Mouse (Mus musculus): Measurements from ENCODE around the gene Ino80b. TPM values are rescaled to one million over a fixed set of nuclear protein-coding genes. Genes with fewer than 3 reads are reported as not detected.

Ino80b gene
- polyA plus RNA-seq, 1 experiment from 2014 or later, result 18.2 TPM

DNA sequence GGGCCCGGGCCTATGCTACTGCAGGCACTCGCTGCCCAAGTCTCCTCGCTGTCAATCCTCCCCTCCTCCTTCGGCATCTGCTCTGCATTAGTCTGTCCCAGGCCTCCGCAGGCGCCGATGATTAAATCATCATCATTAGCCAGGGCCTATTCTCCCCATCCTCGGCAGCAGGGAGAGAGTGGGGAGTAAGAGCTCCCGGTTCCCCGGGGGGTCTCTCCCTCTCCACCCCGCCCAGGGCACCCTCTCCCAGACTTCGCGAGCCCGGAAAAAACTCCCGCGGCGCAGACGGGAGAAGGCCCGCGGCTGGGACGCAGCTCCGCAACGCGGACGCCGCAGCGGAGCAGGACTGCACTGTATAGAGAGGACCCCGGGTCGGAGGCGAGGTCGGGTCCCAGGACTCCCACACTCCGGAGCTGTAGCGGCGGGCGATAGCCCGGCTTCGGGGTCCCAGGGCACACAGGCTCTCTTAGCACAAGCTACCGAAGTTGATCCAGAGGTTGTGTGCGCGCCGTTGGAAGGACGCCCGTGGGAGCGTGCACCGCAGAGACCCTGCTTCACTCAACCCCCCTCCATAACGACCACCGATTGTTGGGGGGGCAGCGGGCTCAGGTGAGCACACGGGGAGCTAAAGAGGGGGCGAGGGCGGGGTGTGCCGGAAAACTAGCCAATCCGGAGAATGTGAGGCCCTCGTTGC is 47.5 kb downstream of the Ino80b start, which contains the start of gene Pcgf1:
Gene Pcgf1, plus strand, starts transcription at position 240 of the 694 bp plus-strand sequence.
- Histone ChIP-seq H3K27ac (replicated peaks) (peak within 1 kb of the TSS; percentile 94), H3K27me3 (peaks cover 41% of the 10 kb centered on the region), H3K4me1 (peaks cover 20% of the 10 kb centered on the region), H3K9me3 (replicated peaks) (no peaks in the 10 kb centered on the region), H3K4me3 (replicated peaks) (peak within 1 kb of the TSS; percentile 80), H3K4me2 (replicated peaks) (peak within 1 kb of the TSS; percentile 96), H3K36me3 (peaks cover 27% of the 10 kb centered on the region), H3K9ac (peak within 1 kb of the TSS; percentile 69)
- under 1% methylated on average over 54 of the region's 54 CpGs for WGBS
- peak; percentile 75 for ATAC-seq (ENCODE audit: insufficient number of reproducible peaks, low FRiP score, low TSS enrichment, low read depth)

DNA sequence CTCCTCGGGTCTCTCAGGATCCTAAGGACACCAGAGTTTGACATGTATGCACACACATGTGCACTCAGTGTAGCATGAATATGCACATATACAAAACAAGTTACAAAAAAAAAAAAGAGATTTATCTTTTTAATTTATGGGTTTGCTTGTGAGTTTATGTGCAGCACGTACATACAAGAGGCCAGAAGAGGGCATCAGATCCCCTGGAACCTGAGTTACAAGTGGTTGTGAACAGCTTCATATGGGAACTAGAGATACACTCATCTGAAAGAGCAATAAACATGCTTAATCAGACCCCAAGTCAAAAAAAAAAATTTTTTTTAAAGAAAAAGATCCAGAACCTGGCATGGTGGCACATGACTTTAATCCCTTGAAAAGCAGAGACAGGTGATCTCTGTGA is 50.3 kb downstream of the Ino80b start:
- no peak overlapping the region for H3K4me2 ChIP-seq (replicated peaks)
- WGBS, result 14% methylated on average over 2 of the region's 2 CpGs
- ATAC-seq (ENCODE audit: insufficient number of reproducible peaks, low FRiP score, low TSS enrichment, low read depth), result no peak

More for the DNA sequence above, 50.3 kb downstream of the Ino80b start:
- H3K4me1 ChIP-seq, result peaks cover 35% of the 10 kb centered on the region
- H3K4me3 ChIP-seq (replicated peaks), result no peak overlapping the region
- H3K27ac ChIP-seq (replicated peaks), result no peak overlapping the region
- H3K27me3 ChIP-seq, result peaks cover 60% of the 10 kb centered on the region
- H3K9me3 ChIP-seq (replicated peaks), result no peaks in the 10 kb centered on the region
- peaks cover 5% of the 10 kb centered on the region for H3K36me3 ChIP-seq
- H3K9ac ChIP-seq, result no peak overlapping the region

MicroRNA genes within 50 kb of the gene (microRNA counts, 519-probe panel; counts per million panel counts)
- 1,719 counts per million, percentile 22 among the panel's probes with 10 or more counts for microRNA mmu-miR-3470a+mmu-miR-3470b

Small RNA genes within 50 kb of the gene (microRNA-seq; reads per million reads assigned to microRNA genes)
- not detected for gene Mir3470a (ENCODE audit: borderline number of aligned reads)

Other genes starting within 250 kb of the Ino80b start
- 2.3 TPM in 2 replicates for gene Sema4f, start 185.7 kb downstream of the Ino80b start, polyA plus RNA-seq (2015; fragmentation: Nextera tagmentation; extraction: Ambion mirVana)
- 0.25 and 0.27 TPM in 2 replicates for gene M1ap, start 178.5 kb downstream of the Ino80b start, polyA plus RNA-seq (2015; fragmentation: Nextera tagmentation; extraction: Ambion mirVana)
- gene Dok1, start 92.0 kb downstream of the Ino80b start, polyA plus RNA-seq (2015; fragmentation: Nextera tagmentation; extraction: Ambion mirVana), result 9.3 and 10.9 TPM in 2 replicates
- 19.2 and 25.4 TPM in 2 replicates for gene Loxl3, start 91.3 kb downstream of the Ino80b start, polyA plus RNA-seq (2015; fragmentation: Nextera tagmentation; extraction: Ambion mirVana)
- gene Aup1, start 70.9 kb downstream of the Ino80b start, polyA plus RNA-seq (2015; fragmentation: Nextera tagmentation; extraction: Ambion mirVana), result 198 and 201 TPM in 2 replicates
- 68.9 and 72.0 TPM in 2 replicates for gene Htra2, start 70.2 kb downstream of the Ino80b start, polyA plus RNA-seq (2015; fragmentation: Nextera tagmentation; extraction: Ambion mirVana)
- gene Dqx1, start 67.6 kb downstream of the Ino80b start, polyA plus RNA-seq (2015; fragmentation: Nextera tagmentation; extraction: Ambion mirVana), result 1.0 and 1.6 TPM in 2 replicates
- 0.51 and 0.61 TPM in 2 replicates for gene Tlx2, start 55.1 kb downstream of the Ino80b start, polyA plus RNA-seq (2015; fragmentation: Nextera tagmentation; extraction: Ambion mirVana)
- 37.7 and 39.4 TPM in 2 replicates for gene Pcgf1, start 47.6 kb downstream of the Ino80b start, polyA plus RNA-seq (2015; fragmentation: Nextera tagmentation; extraction: Ambion mirVana)
- gene Lbx2, start 39.1 kb downstream of the Ino80b start, polyA plus RNA-seq (2015; fragmentation: Nextera tagmentation; extraction: Ambion mirVana), result 0.59 and 0.99 TPM in 2 replicates
- gene Ccdc142, start 23.8 kb downstream of the Ino80b start, polyA plus RNA-seq (2015; fragmentation: Nextera tagmentation; extraction: Ambion mirVana), result 3.2 and 3.4 TPM in 2 replicates
- gene Gm42688, start 23.8 kb downstream of the Ino80b start, polyA plus RNA-seq (2015; fragmentation: Nextera tagmentation; extraction: Ambion mirVana), result 2.9 and 3.2 TPM in 2 replicates
- gene Mrpl53, start 16.4 kb downstream of the Ino80b start, polyA plus RNA-seq (2015; fragmentation: Nextera tagmentation; extraction: Ambion mirVana), result 121 and 136 TPM in 2 replicates
- gene Mogs, start 9.9 kb downstream of the Ino80b start, polyA plus RNA-seq (2015; fragmentation: Nextera tagmentation; extraction: Ambion mirVana), result 50.7 and 52.6 TPM in 2 replicates
- 109 and 113 TPM in 2 replicates for gene Wbp1, start 3.9 kb downstream of the Ino80b start, polyA plus RNA-seq (2015; fragmentation: Nextera tagmentation; extraction: Ambion mirVana)
- gene Rtkn, start 10.0 kb upstream of the Ino80b start, polyA plus RNA-seq (2015; fragmentation: Nextera tagmentation; extraction: Ambion mirVana), result 62.8 and 63.2 TPM in 2 replicates
- gene Wdr54, start 31.0 kb upstream of the Ino80b start, polyA plus RNA-seq (2015; fragmentation: Nextera tagmentation; extraction: Ambion mirVana), result 7.9 and 12.0 TPM in 2 replicates
- 10.3 and 17.2 TPM in 2 replicates for gene 1700003E16Rik, start 31.0 kb upstream of the Ino80b start, polyA plus RNA-seq (2015; fragmentation: Nextera tagmentation; extraction: Ambion mirVana)
- gene Dctn1, start 40.5 kb upstream of the Ino80b start, polyA plus RNA-seq (2015; fragmentation: Nextera tagmentation; extraction: Ambion mirVana), result 98.7 and 103 TPM in 2 replicates
- gene Slc4a5, start 94.4 kb upstream of the Ino80b start, polyA plus RNA-seq (2015; fragmentation: Nextera tagmentation; extraction: Ambion mirVana), result 0.11 and 0.48 TPM in 2 replicates
- gene Mthfd2, start 200.5 kb upstream of the Ino80b start, polyA plus RNA-seq (2015; fragmentation: Nextera tagmentation; extraction: Ambion mirVana), result 27.2 and 30.5 TPM in 2 replicates
- 64.1 and 65.9 TPM in 2 replicates for gene Mob1a, start 200.6 kb upstream of the Ino80b start, polyA plus RNA-seq (2015; fragmentation: Nextera tagmentation; extraction: Ambion mirVana)
- gene Bola3, start 223.7 kb upstream of the Ino80b start, polyA plus RNA-seq (2015; fragmentation: Nextera tagmentation; extraction: Ambion mirVana), result 105 and 113 TPM in 2 replicates